Mouse (Mus musculus): ENCODE data around the gene Polr2a. TPM values are rescaled to one million over a fixed set of nuclear protein-coding genes. Genes with fewer than 3 reads are reported as not detected.

Polr2a gene
- total RNA-seq, 2 experiments from 2014 or later: 64.6 to 65.4 TPM

DNA sequence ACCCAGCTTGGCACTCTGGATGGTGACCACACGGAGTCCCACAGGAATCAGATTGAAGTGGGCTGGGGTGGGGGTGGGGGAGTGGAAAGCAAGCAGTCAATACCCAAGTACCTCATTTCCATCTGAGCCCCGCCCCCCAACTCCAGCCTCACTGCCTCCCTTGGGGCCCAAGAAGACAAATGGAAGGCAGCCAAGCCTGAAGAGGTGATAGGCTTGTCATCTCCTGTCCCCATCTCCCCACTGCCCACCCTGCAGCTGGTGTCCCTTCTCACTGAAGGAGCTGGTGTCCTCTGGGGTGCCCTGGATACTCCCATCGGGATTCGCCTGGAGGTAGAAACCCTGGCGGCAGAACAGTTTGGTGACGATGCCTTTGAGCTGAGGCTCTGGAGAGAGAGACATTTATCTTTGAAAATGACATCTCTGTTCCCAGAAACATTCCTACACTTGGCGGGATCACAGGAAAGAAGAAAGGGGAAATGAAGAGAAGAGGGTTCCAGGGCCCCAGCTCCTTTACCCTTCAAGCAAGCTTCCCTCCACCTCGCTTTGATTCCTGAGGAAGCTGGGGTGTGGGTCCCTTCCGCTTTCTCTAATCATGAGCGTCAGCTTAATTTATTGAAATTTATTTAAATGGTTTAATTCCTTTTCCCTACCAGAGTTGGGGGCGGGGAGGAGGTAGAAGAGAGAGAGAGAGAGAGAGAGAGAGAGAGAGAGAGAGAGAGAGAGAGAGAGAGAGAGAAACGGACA, 41.1 kb upstream of the Polr2a start:
- peak; percentile 13; the same call in 1 of the 2 replicates for TF ChIP-seq CTCF (conservative IDR thresholded peaks at IDR 0.05)
- H3K4me3 ChIP-seq: peak overlapping the region; percentile 63; the same call in 1 of the 2 replicates
- H3K27ac ChIP-seq: peak overlapping the region; percentile 82; the same call in 1 of the 2 replicates
- DNase-seq (ENCODE audit: low spot score in 2 of 2): no peak

DNA sequence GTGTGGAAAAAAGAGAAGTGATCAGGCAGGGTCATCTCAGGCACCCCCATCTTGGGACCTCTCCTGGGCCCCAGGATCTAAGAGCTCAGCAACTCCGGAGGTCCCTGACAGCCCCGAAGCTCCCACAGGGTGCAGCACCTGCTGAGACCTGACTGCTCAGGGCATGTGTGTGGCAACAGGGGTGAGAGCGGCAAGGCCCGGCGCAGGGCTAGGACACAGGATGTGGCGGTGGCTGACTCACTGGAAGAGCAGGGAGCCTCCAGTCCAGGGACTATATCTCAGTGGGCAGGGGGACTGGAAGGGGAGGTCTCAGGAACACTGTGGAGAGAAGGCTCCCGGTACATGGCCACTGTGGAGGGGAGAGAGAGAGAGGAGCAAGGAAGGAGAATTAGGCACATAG, 39.5 kb upstream of the Polr2a start:
- TF ChIP-seq CTCF (conservative IDR thresholded peaks at IDR 0.05): no peak
- no peak overlapping the region for H3K27ac ChIP-seq
- no peak overlapping the region for H3K4me3 ChIP-seq
- no peak for DNase-seq (ENCODE audit: low spot score in 2 of 2)

DNA sequence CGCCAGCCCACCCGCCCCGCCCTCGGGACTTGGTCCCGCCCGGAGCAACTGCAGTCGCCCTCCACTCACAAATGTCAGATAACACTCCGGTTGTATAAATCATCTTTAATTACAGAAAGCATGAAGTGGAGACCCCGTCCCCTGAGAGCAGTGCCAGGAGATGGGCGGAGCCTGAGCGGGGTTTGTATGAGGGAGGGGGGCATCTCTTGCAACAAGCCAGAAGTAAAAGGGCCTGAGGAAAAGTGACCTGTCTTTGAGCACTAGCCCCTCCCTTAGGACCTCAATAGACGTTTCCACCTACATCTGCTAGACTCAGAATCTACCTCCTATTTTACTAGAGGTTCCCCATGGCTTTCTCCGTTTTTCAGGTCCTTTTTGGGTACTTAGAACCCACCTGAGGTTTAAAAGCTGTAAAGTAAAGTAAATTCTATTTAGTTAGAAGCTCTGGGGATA, 37.6 kb upstream of the Polr2a start:
- no peak for DNase-seq (ENCODE audit: low spot score in 2 of 2)
- H3K4me3 ChIP-seq: peak overlapping the region; percentile 63
- no peak for TF ChIP-seq CTCF (conservative IDR thresholded peaks at IDR 0.05)
- peak overlapping the region; percentile 77; the same call in 1 of the 2 replicates for H3K27ac ChIP-seq

DNA sequence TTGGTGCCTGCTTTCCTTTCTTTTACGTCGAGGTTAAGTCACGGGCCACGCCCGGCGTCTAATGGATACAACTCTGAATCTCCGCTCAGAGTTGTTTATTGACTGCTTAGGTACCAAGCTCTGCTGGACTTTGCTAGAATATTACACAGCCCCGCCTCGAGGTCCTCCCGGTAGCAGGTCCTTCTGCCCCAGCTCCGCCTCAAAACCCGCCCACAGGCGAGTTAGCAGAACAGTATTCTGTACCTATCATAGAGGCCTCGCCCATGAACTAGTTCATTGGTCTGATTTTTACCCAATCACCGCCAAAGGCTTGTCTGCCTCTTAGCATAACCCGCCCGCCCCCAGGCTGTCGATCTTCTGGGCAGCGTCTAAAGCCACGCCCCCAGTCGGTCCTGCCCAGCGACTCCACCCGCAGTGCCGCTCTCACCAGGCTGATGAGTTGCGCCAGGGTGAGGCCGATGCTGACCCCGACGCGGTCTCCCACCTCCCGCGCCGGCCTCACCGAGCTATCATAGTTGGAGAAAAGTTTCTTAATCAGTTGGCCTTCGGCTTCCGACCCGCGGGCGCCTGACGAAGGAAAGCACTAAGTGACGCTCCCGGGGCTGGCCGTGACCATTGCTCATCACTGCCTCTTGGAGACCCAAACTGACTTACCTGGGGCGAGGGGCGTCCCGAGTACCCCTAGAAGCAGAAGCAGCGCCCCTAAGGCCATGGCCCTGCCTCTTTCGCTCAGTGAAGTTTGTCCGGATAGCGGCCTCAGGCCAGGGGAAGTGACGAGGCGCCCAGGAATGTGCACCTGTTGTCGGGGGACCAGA, 36.9 kb upstream of the Polr2a start, which contains the start of gene Chrnb1:
Gene Chrnb1, minus strand, starts transcription at position 776 of the 815 bp plus-strand sequence.
- TF ChIP-seq CTCF (conservative IDR thresholded peaks at IDR 0.05): peak; percentile 44
- peak; percentile 84 to 95 for DNase-seq (ENCODE audit: low spot score in 2 of 2)

DNA sequence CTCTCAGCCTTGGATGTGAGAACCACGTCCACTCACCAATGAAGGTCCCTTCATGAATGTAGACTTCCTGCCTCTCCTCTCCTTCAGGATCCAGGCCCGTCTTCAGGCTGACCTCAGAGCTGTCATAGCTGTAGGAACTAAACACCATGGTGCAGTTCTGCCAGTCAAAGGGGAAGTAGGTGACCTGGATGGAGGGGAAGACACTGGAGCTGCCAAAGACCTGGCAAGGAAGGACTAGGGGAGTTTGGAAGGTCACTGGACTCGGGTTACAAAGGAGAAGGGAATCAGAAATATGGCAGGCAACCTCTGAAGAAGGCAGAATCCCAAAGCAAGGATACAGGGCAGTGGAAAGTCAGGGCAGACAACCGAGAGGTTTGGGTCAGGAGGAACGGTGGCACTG, 35.0 kb upstream of the Polr2a start:
- no peak for TF ChIP-seq CTCF (conservative IDR thresholded peaks at IDR 0.05)
- Histone ChIP-seq H3K27ac (no peak overlapping the region), H3K4me3 (no peak overlapping the region)
- no peak for DNase-seq (ENCODE audit: low spot score in 2 of 2)

More for the DNA sequence above, 36.9 kb upstream of the Polr2a start, which contains the start of gene Chrnb1:
- Histone ChIP-seq H3K27ac (peak within 1 kb of the TSS; percentile 77), H3K4me3 (peak within 1 kb of the TSS; percentile 63)

DNA sequence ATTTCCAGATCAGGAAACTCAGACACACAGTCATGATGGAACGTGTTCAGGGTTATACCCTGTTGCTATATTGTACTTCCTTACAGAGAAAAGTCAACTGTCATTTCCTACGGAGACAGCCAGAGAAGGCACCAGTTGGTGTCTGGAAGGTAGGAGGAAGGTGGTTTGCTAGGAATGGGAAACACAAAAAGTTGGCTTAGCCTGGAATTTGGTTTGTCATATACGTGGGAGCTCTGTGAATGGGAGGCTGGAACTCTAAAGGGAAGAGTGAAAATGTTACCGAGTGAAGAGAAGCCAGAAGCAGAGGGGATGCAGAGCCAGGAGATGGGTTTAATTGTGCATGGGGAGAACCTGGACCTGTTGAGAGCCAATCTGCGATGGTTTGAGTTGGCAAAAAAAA, 33.0 kb upstream of the Polr2a start:
- Histone ChIP-seq H3K4me3 (no peak overlapping the region), H3K27ac (no peak overlapping the region)
- no peak for TF ChIP-seq CTCF (conservative IDR thresholded peaks at IDR 0.05)
- DNase-seq (ENCODE audit: low spot score in 2 of 2): no peak

DNA sequence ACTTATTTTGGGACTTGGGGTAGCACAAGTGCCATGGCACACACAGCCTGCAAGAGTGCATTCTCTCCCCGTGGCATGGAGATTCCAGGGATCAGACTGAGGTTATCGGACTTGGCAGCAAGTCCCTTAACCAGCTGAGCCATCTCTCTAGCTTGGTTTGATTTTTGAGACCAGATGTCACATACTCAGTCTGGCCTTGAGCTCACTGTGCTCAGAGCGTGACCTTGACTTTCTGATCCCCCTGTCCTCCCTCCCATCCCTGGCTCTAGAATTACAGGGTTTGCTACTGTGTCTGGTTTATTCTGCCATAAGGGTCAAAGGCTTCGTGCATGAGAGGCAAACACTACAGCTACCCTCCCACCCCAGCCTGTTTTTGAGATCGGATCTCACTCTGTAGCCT, 31.0 kb upstream of the Polr2a start:
- H3K27ac ChIP-seq: no peak overlapping the region
- no peak for TF ChIP-seq CTCF (conservative IDR thresholded peaks at IDR 0.05)
- no peak overlapping the region for H3K4me3 ChIP-seq
- DNase-seq (ENCODE audit: low spot score in 2 of 2): no peak

DNA sequence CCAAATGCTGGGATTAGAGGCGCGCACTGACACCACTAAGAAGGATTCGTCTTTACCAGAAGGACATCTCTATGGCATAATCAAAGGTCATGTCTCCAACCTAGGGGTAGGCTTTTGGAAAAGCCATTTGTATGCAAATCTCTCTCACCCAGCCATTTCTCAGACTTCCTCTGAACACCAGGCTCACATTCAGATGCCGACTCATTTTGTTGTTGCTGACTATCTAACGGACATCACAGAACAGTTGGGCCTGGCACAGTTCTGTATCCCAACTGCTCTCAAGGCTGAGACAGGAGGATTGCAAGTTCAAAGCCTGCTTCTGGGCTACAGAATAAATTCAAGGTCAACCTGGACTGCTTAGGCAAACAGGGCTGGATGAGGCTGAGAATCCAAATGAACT, 28.9 kb upstream of the Polr2a start:
- H3K4me3 ChIP-seq: no peak overlapping the region
- no peak for TF ChIP-seq CTCF (conservative IDR thresholded peaks at IDR 0.05)
- no peak for DNase-seq (ENCODE audit: low spot score in 2 of 2)
- H3K27ac ChIP-seq: no peak overlapping the region

DNA sequence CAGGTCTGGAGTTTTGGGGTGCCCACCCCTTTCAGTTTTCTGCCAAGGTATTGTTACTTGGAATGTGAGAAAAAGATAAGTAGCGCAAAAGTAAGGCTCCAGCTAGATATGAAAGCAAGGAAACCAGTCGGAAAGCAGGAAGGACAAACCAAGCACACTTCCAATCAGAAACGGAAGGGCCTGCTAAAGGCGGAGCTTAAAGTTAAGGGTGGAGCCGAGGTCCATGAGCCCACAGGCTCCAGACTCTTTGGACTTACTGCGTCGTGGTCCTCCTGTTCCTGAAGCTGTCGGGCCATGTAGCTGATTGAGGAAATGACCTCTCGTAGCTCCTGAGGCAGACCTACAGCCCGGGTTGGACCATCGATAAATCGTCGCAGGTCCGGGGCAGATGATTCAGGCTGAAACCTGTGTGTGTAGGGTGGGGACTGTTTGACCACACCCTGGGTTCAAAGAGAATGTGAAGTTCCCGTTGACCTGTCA, 26.4 kb upstream of the Polr2a start:
- TF ChIP-seq CTCF (conservative IDR thresholded peaks at IDR 0.05): no peak
- DNase-seq (ENCODE audit: low spot score in 2 of 2): no peak
- Histone ChIP-seq H3K27ac (no peak overlapping the region), H3K4me3 (peak overlapping the region; percentile 10; the same call in 1 of the 2 replicates)

DNA sequence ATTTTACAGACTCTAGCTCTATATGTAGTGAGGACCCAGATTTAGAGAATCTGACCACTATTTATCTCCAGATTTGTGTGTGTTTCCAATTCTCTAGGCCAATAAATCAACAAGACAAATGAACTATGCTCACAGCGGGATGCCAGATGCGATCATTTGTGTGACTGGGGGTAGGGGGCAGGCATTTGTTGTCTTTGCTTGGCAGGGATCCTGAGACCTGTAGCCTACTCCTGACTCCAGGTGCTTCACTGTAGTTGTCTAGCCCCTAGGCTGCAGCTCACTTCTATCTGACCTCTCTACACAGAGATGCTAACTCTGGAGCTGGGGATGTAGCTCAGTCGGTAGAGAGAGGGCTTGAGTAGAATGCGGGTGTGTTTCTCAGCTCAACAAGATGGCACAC, 23.4 kb upstream of the Polr2a start:
- DNase-seq (ENCODE audit: low spot score in 2 of 2): no peak
- no peak for TF ChIP-seq CTCF (conservative IDR thresholded peaks at IDR 0.05)
- Histone ChIP-seq H3K4me3 (no peak overlapping the region), H3K27ac (no peak overlapping the region)

DNA sequence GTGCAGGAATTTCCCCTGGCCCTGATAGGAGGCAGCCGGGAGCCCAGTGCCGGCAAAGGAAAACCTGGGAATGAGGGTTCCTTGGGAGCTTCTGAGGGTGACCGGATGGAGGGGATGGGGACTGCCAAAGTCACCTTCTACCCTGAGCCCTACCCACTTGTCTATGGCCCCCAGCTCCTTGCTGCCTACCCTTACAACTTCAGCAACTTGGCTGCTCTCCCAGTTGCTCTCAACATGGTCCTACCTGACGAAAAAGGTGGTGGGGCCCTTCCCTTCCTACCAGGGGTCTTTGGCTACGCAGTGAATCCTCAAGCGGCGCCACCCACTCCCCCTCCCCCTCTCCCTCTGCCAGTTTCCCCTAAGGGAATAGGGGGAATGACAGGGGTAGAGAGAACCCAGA, 20.5 kb upstream of the Polr2a start:
- Histone ChIP-seq H3K4me3 (no peak overlapping the region), H3K27ac (no peak overlapping the region)
- DNase-seq (ENCODE audit: low spot score in 2 of 2): no peak
- TF ChIP-seq CTCF (conservative IDR thresholded peaks at IDR 0.05): no peak

DNA sequence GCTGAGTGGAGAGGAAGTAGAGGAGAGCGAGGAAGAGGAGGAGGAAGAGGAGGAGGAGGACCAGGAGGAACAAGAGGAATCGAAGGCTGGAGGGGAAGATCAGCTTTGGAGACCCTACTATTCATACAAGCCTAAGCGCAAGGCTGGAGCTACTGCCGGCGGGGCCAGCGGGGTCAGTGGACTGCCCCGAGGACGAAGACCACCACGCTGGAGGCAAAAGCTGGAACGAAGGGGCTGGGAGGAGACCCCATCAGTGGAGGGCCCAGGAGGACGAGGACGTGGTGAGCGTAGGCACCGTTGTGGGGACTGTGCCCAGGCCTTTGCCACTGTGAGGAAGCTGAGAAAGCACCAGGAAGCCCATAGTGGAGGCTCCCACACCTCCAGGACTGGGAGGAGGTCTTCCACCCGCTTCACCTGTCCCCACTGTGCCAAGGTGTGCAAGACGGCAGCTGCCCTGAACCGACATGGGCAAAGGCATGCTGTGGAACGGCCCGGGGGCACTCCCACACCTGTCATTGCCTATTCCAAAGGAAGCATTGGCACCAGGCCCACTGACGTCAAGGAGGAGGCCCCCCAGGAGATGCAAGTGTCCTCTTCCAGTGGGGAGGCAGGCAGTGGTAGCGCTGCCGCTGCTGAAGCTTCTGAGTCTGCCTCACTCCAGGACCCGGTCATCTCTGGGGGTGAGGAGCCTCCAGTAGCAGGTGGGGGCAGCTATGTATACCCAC, 20.0 kb upstream of the Polr2a start:
- H3K4me3 ChIP-seq: no peak overlapping the region
- TF ChIP-seq CTCF (conservative IDR thresholded peaks at IDR 0.05): no peak
- no peak for DNase-seq (ENCODE audit: low spot score in 2 of 2)
- no peak overlapping the region for H3K27ac ChIP-seq

Data from layer of hippocampus, adult 2 months (tissue).